ENCODE assay signal across 10 mouse cellular contexts in the genomic region with DNA sequence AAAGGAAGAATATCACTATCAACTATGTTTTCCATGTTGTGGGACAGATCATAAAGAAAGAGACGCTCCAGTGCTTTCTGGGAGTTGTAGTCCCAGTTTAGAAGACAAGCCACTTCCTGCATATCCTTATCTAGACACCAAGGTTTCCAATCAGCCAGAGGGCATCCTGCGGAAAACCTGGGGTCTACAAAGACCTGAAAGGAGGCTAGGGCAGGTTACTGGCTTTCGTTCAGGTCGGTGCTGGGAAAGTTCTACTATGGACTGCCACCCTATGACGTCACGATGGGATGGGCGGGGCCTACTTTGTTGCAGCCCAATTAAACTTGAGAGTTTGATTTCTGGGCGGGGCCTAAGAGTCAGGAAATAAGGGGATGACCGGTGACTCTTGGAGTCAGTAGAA. TPM values are rescaled to one million over a fixed set of nuclear protein-coding genes. Genes with fewer than 3 reads are reported as not detected.
DNase-seq lines count a peak whose midpoint lies in the region; ATAC-seq and TF ChIP-seq lines count a peak whose summit lies in the region.
"Had no signal": no experiment of that assay in that cellular context is flagged by ENCODE, and none has a peak within 500 bp of the region (broad histone marks: within the 10 kb centered on the region; RNA-seq: fewer than 3 reads in every experiment).

TSS of gene Izumo1 (plus strand) at position 369 of the 400 bp plus-strand sequence.

- H3K27me3 ChIP-seq in neural tube, embryonic 11.5 days (ENCODE audit: control insufficient read depth, insufficient read depth, low read length) = peaks cover 21% of the 10 kb centered on the region
- H3K27me3 ChIP-seq in forebrain, postnatal 0 days (ENCODE audit: insufficient read depth, low read length) = peaks cover 16% of the 10 kb centered on the region; the same call in 1 of the 2 replicates

- no peak for TF ChIP-seq CTCF in forebrain, postnatal 0 days (IDR thresholded peaks at IDR 0.05; ENCODE audit: low read depth)

- WGBS in neural tube, embryonic 11.5 days = 31% methylated on average over 9 of the region's 9 CpGs
- 30% methylated on average over 9 of the region's 9 CpGs for WGBS in forebrain, postnatal 0 days

- no peak within 1 kb of the TSS for H3K9ac ChIP-seq in neural tube, embryonic 11.5 days (ENCODE audit: low read length)
- H3K9ac ChIP-seq in forebrain, postnatal 0 days = no peak within 1 kb of the TSS
- H3K9ac ChIP-seq: limb, embryonic 15.5 days had no signal

- no peak within 1 kb of the TSS for H3K27ac ChIP-seq in neural tube, embryonic 11.5 days (ENCODE audit: low read depth, low read length)
- no peak within 1 kb of the TSS for H3K27ac ChIP-seq in forebrain, postnatal 0 days (ENCODE audit: low read depth, low read length)
- H3K27ac ChIP-seq: limb, embryonic 15.5 days had no signal

- H3K36me3 ChIP-seq in neural tube, embryonic 11.5 days (ENCODE audit: control insufficient read depth, insufficient read depth, low read length) = no peaks in the 10 kb centered on the region
- no peaks in the 10 kb centered on the region for H3K36me3 ChIP-seq in forebrain, postnatal 0 days (ENCODE audit: insufficient read depth)
- H3K36me3 ChIP-seq: limb, embryonic 15.5 days had no signal

- DNase-seq in adrenal gland, postnatal 36 days = peak; percentile 44 to 55
- no peak for DNase-seq in adrenal gland, postnatal 25 days
- peak; percentile 43 for DNase-seq in neural tube, embryonic 11.5 days (ENCODE audit: low spot score)
- no peak for DNase-seq in neural tube, embryonic 10.5 days (ENCODE audit: extremely low spot score, low spot score)
- DNase-seq in heart, postnatal 14 days = peak; percentile 30 to 61
- DNase-seq in forebrain, postnatal 0 days = no peak
- no peak for DNase-seq in cerebellum, adult 8-10 months

- H3K9me3 ChIP-seq in neural tube, embryonic 11.5 days (ENCODE audit: control insufficient read depth, low read length) = no peaks in the 10 kb centered on the region
- no peaks in the 10 kb centered on the region for H3K9me3 ChIP-seq in forebrain, postnatal 0 days (ENCODE audit: low read length)
- H3K9me3 ChIP-seq: limb, embryonic 15.5 days had no signal

- H3K4me3 ChIP-seq in neural tube, embryonic 11.5 days (ENCODE audit: low read depth, low read length) = no peak within 1 kb of the TSS
- H3K4me3 ChIP-seq in forebrain, postnatal 0 days (ENCODE audit: low read depth, low read length) = no peak within 1 kb of the TSS
- H3K4me3 ChIP-seq: limb, embryonic 15.5 days had no signal

- no peak for ATAC-seq in neural tube, embryonic 11.5 days (ENCODE audit: insufficient read depth, low FRiP score, low TSS enrichment)
- no peak for ATAC-seq in inflammation-experienced regulatory T-cells, adult 6 months
- no peak for ATAC-seq in forebrain, postnatal 0 days

- no peaks in the 10 kb centered on the region for H3K4me1 ChIP-seq in neural tube, embryonic 11.5 days (ENCODE audit: control insufficient read depth, insufficient read depth, low read length)
- H3K4me1 ChIP-seq in forebrain, postnatal 0 days (ENCODE audit: insufficient read depth) = no peaks in the 10 kb centered on the region

- intact Hi-C loops in heart, postnatal 14 days (cut with DNase I) = no loop called here

- no peak within 1 kb of the TSS for H3K4me2 ChIP-seq in neural tube, embryonic 11.5 days (ENCODE audit: low read depth)
- H3K4me2 ChIP-seq in forebrain, postnatal 0 days (ENCODE audit: low read depth) = no peak within 1 kb of the TSS
- H3K4me2 ChIP-seq: limb, embryonic 15.5 days had no signal

RNA-seq across cellular contexts. Expression of gene Izumo1, which starts in this region (rescaled TPM):
- under 1 TPM; 0.16 to 0.20 TPM for total RNA-seq in adrenal gland, postnatal 36 days (2021)
- 0.36 TPM in 1 of 2 replicates, not detected in the other for total RNA-seq in adrenal gland, postnatal 25 days (2021)
- not detected in 2 replicates for polyA plus RNA-seq in neural tube, embryonic 11.5 days (2014; fragmentation: Nextera tagmentation; extraction: Ambion mirVana)
- under 1 TPM; 0.54 to 0.67 TPM for total RNA-seq in heart, postnatal 14 days (2021)
- not detected for polyA plus RNA-seq in inflammation-experienced regulatory T-cells, adult 6 months (2017; shearing (Covaris generic))
- total RNA-seq in forebrain, postnatal 0 days (2014; rRNA removed) = 0.08 and 0.14 TPM in 2 replicates
- not detected in 2 replicates for polyA plus RNA-seq in forebrain, postnatal 0 days (2015; fragmentation: Nextera tagmentation; extraction: Ambion mirVana)
- total RNA-seq: hematopoietic stem cell, adult 5-6 weeks had no signal

Comparison
In these comparisons a context has a peak if more than half of its experiments do, and no peak if none do; other contexts are left out.
1. Peak in DNase-seq in adrenal gland, postnatal 36 days; RNA of the gene not detected or under 1 TPM.
2. Peak in DNase-seq in neural tube, embryonic 11.5 days; RNA of the gene not detected or under 1 TPM.
3. Peak in DNase-seq in heart, postnatal 14 days; RNA of the gene not detected or under 1 TPM.